Comparison of ENCODE assay signal across 8 mouse cellular contexts in the genomic region with DNA sequence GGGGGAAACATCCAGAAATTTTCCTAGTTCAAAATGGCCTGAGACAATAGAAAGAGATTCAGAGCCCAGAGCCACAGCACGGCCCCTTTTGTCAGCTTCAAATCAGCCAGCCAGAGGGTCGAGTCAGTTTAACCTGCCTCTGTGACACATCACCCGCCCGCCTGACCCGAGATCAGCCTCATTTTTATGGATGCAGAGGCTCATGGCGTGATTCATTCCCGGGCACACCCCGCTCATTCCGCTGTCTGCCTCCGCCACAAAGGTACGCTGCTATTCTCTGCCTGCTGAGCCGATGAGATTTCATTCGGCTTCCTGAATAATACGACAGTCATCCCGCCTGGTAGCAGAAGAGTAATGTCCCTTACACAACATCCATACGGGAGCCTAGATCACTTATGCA.
A peak's percentile ranks its signal among the peaks of the same experiment; 100 is the strongest.
DNase-seq lines count a peak whose midpoint lies in the region; ATAC-seq and TF ChIP-seq lines count a peak whose summit lies in the region.

No protein-coding gene starts in this region.

- H3K27me3 ChIP-seq in kidney, embryonic 14.5 days (ENCODE audit: control insufficient read depth, insufficient read depth, low read length): no peaks in the 10 kb centered on the region
- H3K27me3 ChIP-seq in forebrain, postnatal 0 days (ENCODE audit: insufficient read depth, low read length): no peaks in the 10 kb centered on the region
- peaks cover 6% of the 10 kb centered on the region for H3K27me3 ChIP-seq in limb, embryonic 13.5 days
- H3K27me3 ChIP-seq in stomach, embryonic 14.5 days (ENCODE audit: control insufficient read depth, insufficient read depth, low read length): no peaks in the 10 kb centered on the region

- TF ChIP-seq CTCF in forebrain, postnatal 0 days (IDR thresholded peaks at IDR 0.05; ENCODE audit: low read depth): no peak

- peak overlapping the region; percentile 40; the same call in 1 of the 2 replicates for H3K9ac ChIP-seq in kidney, embryonic 14.5 days (ENCODE audit: low read depth, low read length)
- peak overlapping the region; percentile 66 for H3K9ac ChIP-seq in forebrain, postnatal 0 days
- H3K9ac ChIP-seq in limb, embryonic 13.5 days: peak overlapping the region; percentile 58
- no peak overlapping the region for H3K9ac ChIP-seq in stomach, embryonic 14.5 days (replicated peaks; ENCODE audit: low read depth, low read length)

- H3K4me2 ChIP-seq in kidney, embryonic 14.5 days (replicated peaks; ENCODE audit: low read depth, low read length): peak overlapping the region; percentile 62
- H3K4me2 ChIP-seq in forebrain, postnatal 0 days (ENCODE audit: low read depth): peak overlapping the region; percentile 52
- H3K4me2 ChIP-seq in limb, embryonic 13.5 days (replicated peaks): peak overlapping the region; percentile 66
- peak overlapping the region; percentile 51 for H3K4me2 ChIP-seq in stomach, embryonic 14.5 days (replicated peaks; ENCODE audit: low read depth, low read length)

- H3K4me3 ChIP-seq in kidney, embryonic 14.5 days (ENCODE audit: low read length): peak overlapping the region; percentile 27
- H3K4me3 ChIP-seq in forebrain, postnatal 0 days (ENCODE audit: low read depth, low read length): peak overlapping the region; percentile 28
- H3K4me3 ChIP-seq in limb, embryonic 13.5 days: peak overlapping the region; percentile 36
- H3K4me3 ChIP-seq in stomach, embryonic 14.5 days (ENCODE audit: low read depth, low read length): peak overlapping the region; percentile 22

- H3K27ac ChIP-seq in kidney, embryonic 14.5 days (ENCODE audit: low read depth, low read length): no peak overlapping the region
- peak overlapping the region; percentile 88 for H3K27ac ChIP-seq in forebrain, postnatal 0 days (ENCODE audit: low read depth, low read length)
- H3K27ac ChIP-seq in limb, embryonic 13.5 days: no peak overlapping the region
- H3K27ac ChIP-seq in stomach, embryonic 14.5 days (ENCODE audit: low read length): no peak overlapping the region

- no peaks in the 10 kb centered on the region for H3K36me3 ChIP-seq in kidney, embryonic 14.5 days (ENCODE audit: control insufficient read depth, insufficient read depth, low read length)
- no peaks in the 10 kb centered on the region for H3K36me3 ChIP-seq in forebrain, postnatal 0 days (ENCODE audit: insufficient read depth)
- H3K36me3 ChIP-seq in limb, embryonic 13.5 days: no peaks in the 10 kb centered on the region
- H3K36me3 ChIP-seq in stomach, embryonic 14.5 days (ENCODE audit: control insufficient read depth, insufficient read depth, low read length): no peaks in the 10 kb centered on the region

- no peak for ATAC-seq in kidney, embryonic 14.5 days (ENCODE audit: low FRiP score, low TSS enrichment)
- peak; percentile 63 for ATAC-seq in forebrain, postnatal 0 days
- ATAC-seq in limb, embryonic 13.5 days (ENCODE audit: low FRiP score, low read depth): no peak
- ATAC-seq in stomach, embryonic 14.5 days (ENCODE audit: insufficient number of reproducible peaks, insufficient read depth, low FRiP score, low read depth): no peak

- WGBS in kidney, embryonic 14.5 days: 1% methylated on average over 16 of the region's 16 CpGs
- 4% methylated on average over 16 of the region's 16 CpGs for WGBS in forebrain, postnatal 0 days
- WGBS in limb, embryonic 13.5 days: 6% methylated on average over 16 of the region's 16 CpGs
- WGBS in stomach, embryonic 14.5 days: 9% methylated on average over 16 of the region's 16 CpGs

- no peak for DNase-seq in kidney, adult 8-10 months
- DNase-seq in adrenal gland, postnatal 25 days: peak; percentile 7
- DNase-seq in forebrain, postnatal 0 days: peak; percentile 80
- DNase-seq in gastrocnemius, postnatal 25 days: no peak
- no peak for DNase-seq in testis, postnatal 10 days (ENCODE audit: low spot score)

- H3K9me3 ChIP-seq in kidney, embryonic 14.5 days (ENCODE audit: control insufficient read depth, low read length): no peaks in the 10 kb centered on the region
- H3K9me3 ChIP-seq in forebrain, postnatal 0 days (ENCODE audit: low read length): no peaks in the 10 kb centered on the region
- H3K9me3 ChIP-seq in limb, embryonic 13.5 days: no peaks in the 10 kb centered on the region
- H3K9me3 ChIP-seq in stomach, embryonic 14.5 days (ENCODE audit: control insufficient read depth, low read depth, low read length): no peaks in the 10 kb centered on the region

- peaks cover 6% of the 10 kb centered on the region; the same call in 1 of the 2 replicates for H3K4me1 ChIP-seq in kidney, embryonic 14.5 days (ENCODE audit: control insufficient read depth, insufficient read depth, low read length)
- peaks cover 16% of the 10 kb centered on the region for H3K4me1 ChIP-seq in forebrain, postnatal 0 days (ENCODE audit: insufficient read depth)
- H3K4me1 ChIP-seq in limb, embryonic 13.5 days: peaks cover 26% of the 10 kb centered on the region
- H3K4me1 ChIP-seq in stomach, embryonic 14.5 days (ENCODE audit: control insufficient read depth, insufficient read depth, low read length): 0 out of 2 replicates have a peak, but pooled peaks cover 2% of the 10 kb centered on the region

Comparison
In these comparisons a context has a peak if more than half of its experiments do, and no peak if none do; other contexts are left out.
1. DNase-seq: peak in adrenal gland, postnatal 25 days (single experiment) and forebrain, postnatal 0 days (single experiment); none in kidney, adult 8-10 months (0 of 2), gastrocnemius, postnatal 25 days (single experiment) and testis, postnatal 10 days (single experiment).
2. Peak in every context shown above with its lines, with median percentiles within 50 percentile points of each other: H3K4me2 ChIP-seq and H3K4me3 ChIP-seq.